Mouse (Mus musculus): ENCODE data around the gene Castor2.

The Castor2 gene

DNA sequence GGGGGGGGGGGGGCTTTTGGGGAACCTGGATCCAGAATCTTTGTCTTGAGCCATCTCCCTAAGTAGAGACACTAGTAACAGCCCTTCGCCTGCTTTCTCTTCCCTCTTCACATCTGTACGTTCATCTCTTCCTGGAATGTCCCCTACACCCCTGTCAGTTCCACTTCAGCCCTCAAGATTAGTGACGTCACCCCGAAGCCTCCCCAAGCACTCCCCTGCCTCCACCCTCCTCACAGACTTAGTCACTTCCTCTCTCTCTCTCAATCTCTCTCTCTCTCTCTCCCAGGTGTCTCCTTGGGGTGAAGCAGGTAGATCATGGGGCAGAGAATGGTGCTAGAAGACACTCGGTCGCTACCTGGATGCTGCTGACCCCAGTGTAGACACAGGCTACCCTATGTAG is 3.2 kb downstream of the Castor2 start:
- no peak for DNase-seq (ENCODE audit: low read depth, low spot score)

DNA sequence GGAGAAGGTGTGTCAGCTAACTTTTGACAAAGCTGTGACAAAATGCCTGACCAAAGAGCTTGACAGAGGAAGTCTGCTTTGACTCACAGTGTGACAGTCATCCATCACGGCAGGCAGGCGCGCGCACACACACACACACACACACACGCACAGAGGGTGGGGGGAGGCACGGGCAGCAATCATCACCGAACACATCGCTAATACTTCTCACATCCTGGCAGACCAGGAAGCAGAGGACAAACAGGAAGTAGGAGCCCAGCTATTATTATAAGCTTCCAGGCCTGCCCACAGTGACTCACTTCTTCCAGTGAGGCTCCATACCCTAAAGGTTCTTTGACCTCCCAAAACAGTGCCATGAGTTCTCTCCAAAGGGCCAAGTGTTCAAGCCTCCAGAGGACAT is 6.3 kb downstream of the Castor2 start:
- no peak for DNase-seq (ENCODE audit: low read depth, low spot score)

DNA sequence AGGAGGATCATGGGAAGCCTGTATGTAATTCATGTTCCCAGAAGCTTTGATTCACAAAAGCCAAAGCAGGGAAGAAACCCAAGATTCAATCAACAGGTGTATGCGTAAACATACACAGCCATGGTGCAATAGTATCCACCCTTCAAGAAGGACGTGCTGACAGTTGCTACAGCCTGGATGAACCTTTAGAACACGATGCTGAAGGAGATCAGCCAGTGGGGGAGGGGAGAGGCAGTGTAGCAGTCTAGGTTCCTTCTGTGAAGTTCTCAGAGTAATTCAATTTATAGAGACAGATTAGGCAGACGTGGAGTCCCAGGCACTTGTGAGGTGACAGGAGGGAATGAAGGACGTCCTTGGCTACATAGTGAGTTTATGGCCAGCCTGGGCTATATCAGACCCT is 15.5 kb downstream of the Castor2 start:
- DNase-seq (ENCODE audit: low read depth, low spot score), result no peak

DNA sequence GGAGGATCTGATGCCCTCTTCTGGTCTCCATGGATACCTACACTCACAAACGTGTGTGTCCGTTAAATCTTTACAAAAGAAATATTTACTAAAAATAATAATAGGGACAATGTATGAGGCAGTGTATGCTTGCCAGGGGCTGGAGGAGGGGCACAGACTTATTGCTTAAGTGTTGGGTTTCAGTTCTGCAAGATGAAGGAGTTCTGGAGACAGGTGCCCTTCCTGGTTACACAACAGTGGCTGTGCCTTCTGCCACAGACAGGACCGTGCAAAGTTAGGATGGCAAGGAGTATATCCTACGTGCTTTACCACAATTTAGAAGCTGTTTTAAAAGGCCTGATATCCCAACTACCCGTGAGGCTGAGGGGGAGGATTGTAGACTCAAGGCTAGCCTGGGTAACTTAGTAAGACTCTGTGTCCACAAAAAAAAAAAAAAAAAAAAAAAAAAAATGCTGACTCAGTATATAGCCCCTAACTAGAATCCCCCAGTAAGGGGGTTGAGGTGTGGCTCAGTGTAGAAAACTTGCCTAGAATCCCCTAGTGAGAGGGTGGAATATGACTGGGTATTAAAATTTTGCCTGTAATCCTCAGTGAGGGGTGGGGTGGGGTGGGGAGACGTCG is 16.2 kb downstream of the Castor2 start:
- no peak for DNase-seq (ENCODE audit: low read depth, low spot score)

DNA sequence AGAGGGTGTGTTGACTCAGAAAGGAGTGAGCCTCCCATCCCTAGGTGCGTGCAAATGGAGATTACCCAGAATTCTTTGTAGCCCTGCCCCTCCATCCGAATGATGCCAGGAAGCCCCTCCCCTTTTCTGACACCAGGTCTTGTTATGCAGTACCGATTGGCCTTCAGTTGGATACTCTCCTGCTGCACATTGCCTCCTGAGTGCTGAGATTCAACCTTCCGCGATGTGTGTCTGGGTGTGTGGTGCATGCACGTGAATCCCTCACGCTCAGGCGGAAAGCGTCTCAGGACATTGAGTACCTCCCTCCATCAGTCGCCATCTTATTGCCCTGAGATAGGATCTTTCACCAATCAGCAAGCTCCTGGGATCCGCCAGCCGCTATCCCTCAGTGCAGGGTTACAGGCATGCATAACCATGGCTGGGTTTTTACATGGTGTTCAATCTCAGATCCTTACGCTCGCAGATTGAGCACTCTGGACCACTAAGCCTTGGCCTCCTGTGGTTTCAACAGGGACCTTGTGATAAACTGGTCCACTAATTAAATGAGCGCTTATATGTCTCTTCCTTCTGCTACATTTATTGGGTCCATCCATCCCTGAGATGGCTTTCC is 19.4 kb downstream of the Castor2 start:
- no peak for DNase-seq (ENCODE audit: low read depth, low spot score)

DNA sequence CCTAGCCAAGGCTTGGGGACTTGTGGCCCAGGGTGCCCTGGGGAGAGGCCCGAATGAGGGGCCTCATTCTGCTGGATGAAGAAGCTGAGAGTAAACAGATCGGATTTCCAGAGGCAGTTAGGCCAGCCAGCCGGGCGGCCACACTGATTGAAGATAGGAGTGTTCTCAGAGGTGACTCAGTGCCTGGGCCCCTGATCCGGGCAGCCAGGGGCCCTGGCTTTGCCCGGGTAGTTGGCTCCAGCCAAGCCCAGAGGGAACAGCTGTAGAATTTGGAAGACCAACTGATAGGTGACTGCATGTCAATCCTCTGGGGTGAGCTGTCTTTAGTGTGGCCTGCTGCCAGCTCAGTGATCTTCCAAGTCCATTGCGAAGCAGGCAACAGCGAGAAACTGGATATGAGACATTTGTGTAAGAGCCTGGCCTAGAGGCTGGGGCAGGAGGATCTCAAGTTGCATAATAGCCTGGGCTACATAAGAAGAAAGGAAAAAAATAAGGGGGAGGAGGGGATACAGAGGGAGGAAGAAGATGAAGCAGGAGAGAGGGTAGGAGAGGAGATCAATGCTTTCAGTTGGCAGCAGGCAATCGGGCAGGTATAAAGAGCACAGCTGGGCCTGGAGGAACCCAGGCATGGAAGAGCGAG is 20.1 kb downstream of the Castor2 start:
- no peak for DNase-seq (ENCODE audit: low read depth, low spot score)

DNA sequence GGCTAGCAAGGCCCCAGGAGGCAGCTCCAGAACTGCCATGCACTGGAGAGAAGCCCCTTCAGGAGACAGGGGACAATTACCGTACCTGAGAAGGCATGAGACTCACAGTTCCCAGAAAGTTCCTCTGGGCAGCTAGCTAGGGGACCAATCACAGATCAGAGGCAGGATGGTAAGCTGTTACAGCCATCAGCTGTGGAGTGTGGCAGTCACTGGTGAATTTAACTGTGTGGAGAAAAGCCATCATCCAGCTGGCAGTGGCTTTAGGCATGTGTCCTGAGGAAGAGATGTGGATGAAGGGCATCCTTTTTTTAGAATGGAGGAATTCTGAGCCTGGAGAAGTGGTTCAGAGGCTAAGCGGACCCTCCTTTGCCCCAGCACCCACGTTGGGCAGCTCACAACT is 20.6 kb downstream of the Castor2 start:
- DNase-seq (ENCODE audit: low read depth, low spot score), result no peak

DNA sequence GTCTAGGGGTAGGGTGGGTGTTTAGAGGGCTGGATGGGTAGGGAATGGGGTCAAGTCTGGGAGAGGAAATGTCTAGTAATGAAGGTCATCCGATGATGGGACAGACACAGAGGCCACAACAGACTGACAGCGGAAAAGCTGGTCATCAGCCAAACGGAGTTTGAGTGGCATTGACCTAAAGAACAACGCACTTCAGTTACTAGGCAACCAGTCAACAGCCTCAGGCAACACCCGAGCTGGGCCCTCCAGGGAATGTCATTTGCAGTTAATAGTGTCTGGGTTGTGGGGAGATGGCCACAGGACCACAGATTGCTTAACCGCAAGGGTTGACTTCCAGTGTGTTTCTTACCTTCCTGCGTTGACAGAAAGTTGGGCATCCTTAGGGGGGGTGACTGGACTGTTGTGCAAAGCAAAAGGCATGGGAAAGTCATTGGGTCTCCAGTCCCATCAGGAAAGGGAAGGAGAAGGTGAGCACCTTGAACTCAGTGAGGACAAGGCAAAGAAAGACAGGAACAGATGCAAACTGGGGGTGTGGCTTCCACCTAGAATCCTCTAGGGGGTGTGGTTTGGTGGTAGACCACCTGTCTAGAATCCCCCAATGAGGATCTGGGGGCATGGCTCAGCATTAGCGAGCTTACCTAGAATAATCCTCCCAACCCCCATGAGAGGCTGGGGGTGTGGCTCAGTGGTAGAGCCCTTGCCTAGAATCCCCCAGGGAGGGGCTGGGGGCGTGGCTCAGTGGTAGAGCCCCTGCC is 21.8 kb downstream of the Castor2 start:
- peak; percentile 47 for DNase-seq (ENCODE audit: low read depth, low spot score)

DNA sequence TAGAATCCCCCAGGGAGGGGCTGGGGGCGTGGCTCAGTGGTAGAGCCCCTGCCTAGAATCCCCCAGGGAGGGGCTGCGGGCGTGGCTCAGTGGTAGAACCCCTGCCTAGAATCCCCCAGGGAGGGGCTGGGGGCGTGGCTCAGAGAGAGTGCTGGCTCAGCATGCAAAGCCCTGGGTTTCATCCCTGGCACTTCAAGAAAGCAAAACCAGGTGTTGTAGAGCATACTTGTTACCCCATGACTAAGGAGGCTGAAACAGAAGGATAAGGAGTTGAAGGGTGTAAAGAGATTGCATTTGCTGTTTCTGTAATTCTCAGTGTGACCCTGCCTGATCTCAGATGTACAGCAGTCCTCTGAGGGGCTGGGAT is 22.4 kb downstream of the Castor2 start:
- DNase-seq (ENCODE audit: low read depth, low spot score), result no peak

DNA sequence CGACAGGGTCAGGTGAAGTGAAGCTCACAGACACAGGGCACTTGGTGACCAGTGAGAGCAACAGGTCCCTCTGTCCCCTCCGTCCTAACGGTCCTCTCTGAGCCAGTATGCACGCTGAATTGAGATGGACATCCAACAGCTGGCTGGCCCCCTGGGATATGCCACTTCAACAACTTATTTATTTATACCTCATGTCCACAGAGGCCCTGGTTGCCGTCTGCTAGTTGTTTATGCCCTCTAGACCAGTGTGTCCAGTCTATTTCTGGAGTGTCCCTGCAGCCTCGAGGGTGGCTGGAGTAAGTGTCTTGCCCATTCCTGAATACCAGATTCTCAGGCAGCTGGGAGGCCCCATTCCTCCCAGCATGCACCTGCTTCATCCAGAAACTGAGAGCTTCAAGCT is 24.3 kb downstream of the Castor2 start:
- no peak for DNase-seq (ENCODE audit: low read depth, low spot score)

DNA sequence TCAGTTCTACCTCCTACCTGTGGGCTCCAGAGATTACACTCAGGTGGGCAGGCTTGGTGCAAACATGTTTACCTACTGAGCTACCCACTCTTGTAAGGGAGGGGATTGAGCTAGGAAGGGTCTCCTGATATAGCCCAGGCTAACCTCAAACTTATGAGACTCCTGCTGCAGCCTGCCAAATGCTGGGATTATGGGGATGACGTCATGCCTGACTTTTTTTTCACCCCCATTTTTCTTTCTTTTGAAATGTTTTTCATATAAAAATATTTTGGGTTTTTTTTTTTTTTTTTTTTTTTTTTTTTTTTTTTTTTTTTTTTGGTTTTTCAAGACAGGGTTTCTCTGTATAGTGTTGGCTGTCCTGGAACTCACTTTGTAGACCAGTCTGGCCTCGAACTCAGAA is 26.7 kb downstream of the Castor2 start:
- no peak for DNase-seq (ENCODE audit: low read depth, low spot score)

DNA sequence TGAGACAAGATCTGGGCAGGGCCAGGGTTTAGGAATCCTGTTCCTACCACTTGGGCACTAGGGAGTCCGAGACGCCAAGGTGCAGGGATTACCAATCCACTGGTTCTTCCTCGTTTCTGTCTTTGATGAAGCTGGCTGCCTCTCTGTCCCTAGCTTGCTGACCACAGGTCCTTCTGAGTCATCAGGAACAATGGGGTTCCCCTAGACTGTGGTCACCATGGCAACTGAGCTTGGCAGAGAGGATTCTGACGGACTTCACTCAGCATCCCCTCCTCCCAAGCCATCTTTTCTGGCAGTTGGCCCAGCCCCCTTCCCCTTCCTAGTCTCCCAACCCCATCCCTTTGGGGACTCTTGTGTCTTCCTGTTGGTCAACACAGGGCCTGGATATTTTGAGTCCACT is 32.1 kb downstream of the Castor2 start:
- DNase-seq (ENCODE audit: low read depth, low spot score), result peak; percentile 23

DNA sequence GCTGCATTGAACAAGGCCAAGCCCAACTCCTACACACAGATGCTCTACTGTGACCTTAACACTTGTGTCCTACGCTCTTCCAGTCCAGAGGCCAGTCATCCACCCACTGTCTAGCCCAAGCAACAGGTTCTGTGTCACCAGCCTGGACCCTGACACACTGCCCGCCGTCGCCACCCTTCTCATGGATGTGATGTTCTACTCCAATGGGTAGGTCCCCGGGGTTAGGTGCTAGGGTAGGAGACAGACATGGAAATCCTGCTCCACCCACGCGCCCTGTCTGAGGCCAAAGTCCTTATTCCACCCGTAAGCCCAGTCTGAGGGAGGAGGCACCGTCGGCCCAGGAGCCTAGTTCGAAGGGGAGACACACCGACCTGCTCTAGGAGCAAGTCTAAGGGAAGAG is 36.5 kb downstream of the Castor2 start:
- no peak for DNase-seq (ENCODE audit: low read depth, low spot score)

DNA sequence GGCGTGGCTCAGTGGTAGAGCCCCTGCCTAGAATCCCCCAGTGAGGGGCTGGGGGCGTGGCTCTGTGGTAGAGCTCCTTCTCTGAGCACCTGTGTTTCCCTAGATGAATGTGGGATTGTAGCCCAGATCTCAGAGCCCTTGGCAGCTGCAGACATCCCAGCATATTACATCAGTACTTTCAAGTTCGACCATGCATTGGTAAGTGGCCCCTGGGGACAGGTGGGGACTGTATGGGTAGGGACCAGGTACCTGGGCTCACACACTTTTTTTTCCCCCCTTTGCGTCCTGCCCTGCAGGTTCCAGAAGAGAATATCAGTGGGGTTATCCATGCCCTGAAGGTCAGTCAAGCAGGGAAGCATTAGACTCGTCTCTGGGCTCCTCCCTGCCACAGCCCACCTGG is 38.4 kb downstream of the Castor2 start:
- no peak for DNase-seq (ENCODE audit: low read depth, low spot score)

DNA sequence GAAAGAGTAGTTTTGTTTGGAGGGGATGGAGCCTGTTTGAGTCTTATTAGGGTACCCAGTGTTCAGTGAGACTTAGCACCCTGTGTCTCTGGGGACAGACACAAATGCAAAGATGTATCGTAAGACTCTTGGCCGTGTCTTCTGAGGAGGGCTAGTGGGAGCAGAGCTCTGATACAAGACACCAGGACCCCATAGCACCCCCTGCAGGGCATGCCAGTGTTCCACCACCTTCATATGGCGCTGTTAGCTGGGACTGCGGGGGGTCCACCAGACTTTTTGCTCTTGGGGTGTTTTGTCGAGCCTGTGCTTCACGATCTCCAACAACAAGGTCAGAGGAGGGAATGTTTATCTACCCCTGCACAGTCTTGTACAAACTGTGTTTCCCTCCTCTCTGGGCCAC is 39.9 kb downstream of the Castor2 start:
- DNase-seq (ENCODE audit: low read depth, low spot score), result no peak

DNA sequence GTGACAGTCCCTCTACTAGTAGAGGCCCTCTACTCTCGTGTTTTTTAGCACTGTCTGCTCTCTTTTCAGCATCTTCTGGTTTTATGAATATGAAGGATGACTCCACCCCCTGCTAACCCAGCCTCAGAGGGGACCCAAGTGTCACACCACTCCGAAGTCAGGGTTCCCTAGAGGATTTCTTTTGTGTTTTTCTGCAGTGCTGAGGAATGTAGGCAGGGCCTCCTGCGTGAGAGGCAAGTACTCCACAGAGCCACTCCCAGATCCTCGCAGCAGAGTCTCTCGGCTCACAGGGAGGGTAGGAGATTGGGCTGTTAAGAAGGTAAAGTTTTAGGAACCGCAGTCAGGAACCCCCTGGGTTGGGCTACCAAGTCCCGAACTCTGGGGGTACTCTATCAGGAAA is 41.7 kb downstream of the Castor2 start:
- DNase-seq (ENCODE audit: low read depth, low spot score), result no peak

DNA sequence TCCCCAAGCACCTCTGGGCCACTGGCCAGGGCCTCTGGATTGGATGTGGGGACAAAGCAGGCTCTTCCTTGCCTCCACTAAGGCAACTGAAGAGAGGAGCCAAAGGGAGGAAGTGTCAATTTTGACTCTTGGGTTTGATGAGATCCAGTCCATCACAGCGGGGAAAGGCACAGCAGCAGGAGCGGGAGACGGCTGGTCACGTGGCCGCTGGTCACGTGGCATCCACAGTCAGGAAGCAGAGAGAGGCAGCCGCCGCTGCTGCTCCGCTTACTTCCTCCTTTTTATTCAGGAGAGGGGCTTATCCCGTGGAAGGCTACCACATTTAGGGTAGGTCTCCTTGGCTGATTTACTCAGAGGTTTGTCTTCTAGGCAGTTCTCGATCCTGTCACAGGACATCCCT is 42.9 kb downstream of the Castor2 start:
- no peak for DNase-seq (ENCODE audit: low read depth, low spot score)

DNA sequence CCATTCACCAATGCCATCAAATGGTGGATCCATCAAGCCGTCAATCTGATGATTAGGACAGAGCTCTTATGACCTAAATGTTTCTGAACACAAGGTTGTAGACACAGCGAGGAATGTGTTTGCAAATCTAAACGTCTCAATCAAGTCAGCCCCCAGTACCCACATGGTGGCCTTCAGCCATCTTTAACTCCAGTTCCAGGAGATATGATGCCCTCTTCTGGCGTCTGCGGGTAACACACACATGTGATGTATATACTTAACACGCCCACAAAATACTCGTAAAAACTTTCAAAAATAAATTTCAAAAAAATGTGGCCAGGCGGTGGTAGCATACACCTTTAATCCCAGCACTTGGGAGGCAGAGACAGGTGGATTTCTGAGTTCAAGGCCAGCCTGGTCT is 45.5 kb downstream of the Castor2 start:
- no peak for DNase-seq (ENCODE audit: low read depth, low spot score)

DNA sequence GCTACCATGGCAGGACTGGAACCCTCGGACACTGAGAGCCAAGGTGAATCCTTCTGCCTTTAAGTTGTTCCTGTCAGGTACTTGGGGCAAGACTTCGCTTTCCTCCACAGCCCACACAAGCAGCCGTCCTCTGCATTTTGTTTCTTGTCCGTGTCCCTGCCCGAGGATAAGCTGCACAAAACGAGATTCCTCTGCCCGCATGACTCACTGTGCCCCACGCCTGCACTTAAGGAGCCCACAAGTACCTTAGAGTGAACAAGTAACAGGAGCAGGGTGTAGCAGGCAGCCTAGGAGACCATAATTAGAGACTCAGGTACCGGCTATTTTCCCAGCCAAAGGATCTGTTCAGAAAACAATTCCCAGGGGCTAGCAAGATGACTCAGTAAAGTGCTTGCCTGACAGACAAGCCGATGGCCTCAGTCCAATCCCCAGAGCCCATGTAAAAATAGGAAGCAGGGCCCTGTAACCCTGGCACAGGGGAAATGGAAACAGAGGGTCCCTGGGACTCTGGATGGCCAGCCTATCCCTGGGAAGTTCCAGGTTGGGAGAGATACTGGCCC is 47.8 kb downstream of the Castor2 start:
- no peak for DNase-seq (ENCODE audit: low read depth, low spot score)

DNA sequence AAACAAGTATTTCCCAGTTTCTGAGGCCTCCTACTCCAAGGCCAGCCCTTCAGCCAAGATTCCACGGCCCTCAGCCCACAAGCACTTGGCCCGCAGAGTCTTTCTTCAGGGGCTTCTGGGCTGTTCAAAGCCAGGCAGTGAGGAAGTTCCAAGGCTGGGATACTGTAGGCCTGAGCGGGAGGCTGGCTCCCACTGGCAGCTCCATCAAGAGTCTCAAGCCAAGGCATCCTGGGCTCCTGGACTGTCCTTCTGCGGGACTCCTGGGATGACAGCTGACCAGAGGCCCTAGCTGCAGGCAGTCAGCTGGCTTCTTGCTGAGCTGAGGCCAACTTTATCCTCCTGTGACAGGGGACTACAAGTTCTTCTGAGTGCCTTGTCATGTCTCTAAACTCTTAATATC is 48.6 kb downstream of the Castor2 start:
- DNase-seq (ENCODE audit: low read depth, low spot score), result no peak

DNA sequence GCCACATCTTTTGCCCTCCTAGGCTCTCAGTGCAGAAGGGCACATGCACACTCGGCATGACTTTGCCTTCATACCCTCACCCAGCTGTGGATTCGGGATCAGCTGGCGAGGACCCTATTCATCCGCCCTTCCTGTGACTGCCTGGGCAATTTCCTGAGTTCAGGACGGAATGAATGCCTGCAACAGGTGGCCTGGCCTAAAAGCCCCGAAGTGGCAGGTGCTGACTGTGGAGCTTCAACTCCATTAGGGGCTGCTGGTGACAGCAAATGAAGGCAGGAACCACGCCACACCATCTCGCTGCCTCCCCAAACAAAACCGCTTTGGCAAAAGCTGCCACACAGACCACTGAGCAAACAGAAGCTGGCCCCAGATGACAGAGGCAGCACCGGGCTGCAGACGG is 52.4 kb downstream of the Castor2 start:
- no peak for DNase-seq (ENCODE audit: low read depth, low spot score)

DNA sequence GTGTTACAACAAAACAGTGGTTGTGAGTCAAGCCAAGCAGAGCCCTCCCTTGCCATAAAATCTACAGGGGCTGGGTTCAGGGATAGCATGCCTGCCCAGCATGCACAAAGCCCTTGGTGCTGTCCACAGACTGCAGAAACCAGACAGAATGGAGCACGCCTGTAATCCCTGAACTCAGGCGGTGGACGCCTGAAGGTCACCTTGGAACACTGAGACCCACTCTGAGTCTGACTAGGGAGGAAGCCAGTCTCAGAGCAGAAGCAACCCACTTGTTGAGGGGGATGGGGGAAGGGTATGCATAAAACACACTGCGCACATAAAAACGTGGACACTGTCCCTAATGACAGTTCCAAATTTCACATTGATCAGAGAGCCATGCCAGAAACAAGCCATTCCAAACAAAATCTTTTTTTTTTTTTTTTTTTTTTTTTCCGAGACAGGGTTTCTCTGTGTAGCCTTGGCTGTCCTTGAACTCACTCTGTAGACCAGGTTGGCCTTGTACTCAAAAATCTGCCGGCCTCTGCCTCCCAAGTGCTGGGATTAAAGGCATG is 56.5 kb downstream of the Castor2 start:
- no peak for DNase-seq (ENCODE audit: low read depth, low spot score)
